Mouse (Mus musculus) embryonic fibroblast, embryonic 13.5 days (primary cell): ENCODE data around the gene Ccdc86. TPM values are rescaled to one million over a fixed set of nuclear protein-coding genes. Genes with fewer than 3 reads are reported as not detected.

Source experiments
- H3K27ac ChIP-seq: 2 replicates; pipeline ENCODE4 v1.5.1; 2012; ENCODE audit warnings: low read length, control low read depth, inconsistent platforms; ENCODE audit not compliant: insufficient read depth
- H3K4me1 ChIP-seq: 2 replicates; pipeline ENCODE4 v1.6.1; 2011; ENCODE audit warnings: low read length; ENCODE audit not compliant: control insufficient read depth, insufficient read depth
- H3K4me3 ChIP-seq: 2 replicates; pipeline ENCODE4 v1.5.1; 2011; ENCODE audit warnings: mild to moderate bottlenecking, control low read depth, low read length; ENCODE audit not compliant: insufficient read depth
- CTCF ChIP-seq: IDR thresholded peaks from 2 replicates; pipeline ENCODE4 v1.5.1; 2011; ENCODE audit warnings: mild to moderate bottlenecking, control low read depth, low read length, moderate library complexity, borderline replicate concordance; ENCODE audit not compliant: insufficient read depth
- POLR2A ChIP-seq: IDR thresholded peaks from 2 replicates; pipeline ENCODE4 v1.6.1; 2011; ENCODE audit warnings: low read depth, mild to moderate bottlenecking, control low read depth, low read length, moderate library complexity
- polyA plus RNA-seq: library from polyadenylated mRNA; stranded (reverse); fragments of >200 nt; gene quantifications from 2 replicates; pipeline ENCODE4 v1.2.4, GENCODE M21; 2011; ENCODE audit warnings: low read depth; ENCODE audit not compliant: missing spikeins, insufficient read length

Gene Ccdc86
- polyA plus RNA-seq, 1 experiment = 13.1 TPM

DNA sequence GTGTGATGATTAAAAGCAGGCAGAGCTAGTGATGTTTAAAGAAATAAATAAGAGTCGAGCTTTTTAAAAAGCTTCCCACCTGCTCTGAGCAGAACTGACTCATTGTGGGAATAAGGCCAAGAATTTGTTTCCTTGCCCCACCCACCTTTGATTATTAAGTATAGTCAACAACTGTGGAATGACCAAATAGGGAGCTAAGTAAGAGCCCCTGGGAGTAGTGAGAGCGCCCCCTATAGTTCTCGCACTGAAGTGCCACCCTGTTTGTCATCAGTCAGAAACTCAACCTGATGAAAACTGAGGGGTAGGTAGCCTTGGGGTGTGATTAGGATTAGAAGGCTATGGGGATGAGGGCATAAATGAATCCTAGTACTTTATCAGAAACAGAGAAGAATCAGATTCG lies 27.3 kb upstream of the Ccdc86 start:
- no peaks in the 10 kb centered on the region for H3K4me1 ChIP-seq
- TF ChIP-seq CTCF = no peak
- TF ChIP-seq POLR2A = no peak
- no peak overlapping the region for H3K4me3 ChIP-seq
- no peak overlapping the region for H3K27ac ChIP-seq

DNA sequence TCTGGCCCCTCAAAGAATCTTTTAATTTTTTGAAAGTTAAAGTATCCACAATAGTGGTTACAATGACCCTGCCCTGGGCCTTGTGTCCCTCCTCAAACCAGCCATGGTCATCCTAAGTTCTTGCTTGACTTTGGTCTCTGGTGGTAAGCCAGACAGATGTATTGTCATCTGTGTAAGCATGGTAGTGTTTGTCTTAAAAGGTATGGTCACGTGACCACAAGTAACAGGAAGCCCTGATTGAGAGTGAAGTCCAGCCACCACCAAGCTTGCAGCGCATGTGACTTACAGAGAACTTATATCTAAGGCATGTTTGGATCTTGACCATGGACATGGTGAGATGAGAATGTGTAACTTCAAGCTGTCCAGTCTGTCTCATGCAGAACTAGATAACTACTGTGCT lies 26.1 kb upstream of the Ccdc86 start:
- Histone ChIP-seq H3K4me3 (no peak overlapping the region), H3K4me1 (no peaks in the 10 kb centered on the region), H3K27ac (no peak overlapping the region)
- no peak for TF ChIP-seq POLR2A
- no peak for TF ChIP-seq CTCF

GRCm38 (mm10) chr19:10974238-10974865 lies 25.3 kb upstream of the Ccdc86 start, which contains the start of gene Ms4a10:
Ms4a10 (minus strand) TSS chr19:10974670.
- Histone ChIP-seq H3K4me3 (no peak within 1 kb of the TSS), H3K4me1 (no peaks in the 10 kb centered on the region), H3K27ac (no peak within 1 kb of the TSS)
- no peak for TF ChIP-seq CTCF
- no peak for TF ChIP-seq POLR2A

DNA sequence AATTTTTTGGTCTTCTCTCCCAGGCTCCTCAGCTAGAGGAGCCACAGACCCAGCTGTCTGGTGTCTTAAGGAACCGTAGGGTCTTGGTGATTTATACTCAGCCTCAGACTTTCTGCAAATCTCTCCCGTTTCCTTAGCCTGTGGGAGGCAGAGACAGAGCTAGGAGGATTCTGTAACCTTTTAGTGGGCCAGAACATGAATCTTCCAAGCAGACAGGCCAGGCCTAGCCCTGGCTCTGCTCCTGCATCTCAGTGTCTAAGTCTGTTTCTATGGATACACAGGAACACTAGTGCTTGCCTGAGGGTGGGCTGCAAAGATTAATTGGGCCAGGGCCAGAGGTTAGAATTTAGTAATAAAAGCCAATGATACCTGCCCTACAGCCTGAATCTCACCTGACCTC lies 24.1 kb upstream of the Ccdc86 start:
- no peaks in the 10 kb centered on the region for H3K4me1 ChIP-seq
- no peak overlapping the region for H3K4me3 ChIP-seq
- TF ChIP-seq POLR2A (no peak), CTCF (no peak)
- no peak overlapping the region for H3K27ac ChIP-seq

DNA sequence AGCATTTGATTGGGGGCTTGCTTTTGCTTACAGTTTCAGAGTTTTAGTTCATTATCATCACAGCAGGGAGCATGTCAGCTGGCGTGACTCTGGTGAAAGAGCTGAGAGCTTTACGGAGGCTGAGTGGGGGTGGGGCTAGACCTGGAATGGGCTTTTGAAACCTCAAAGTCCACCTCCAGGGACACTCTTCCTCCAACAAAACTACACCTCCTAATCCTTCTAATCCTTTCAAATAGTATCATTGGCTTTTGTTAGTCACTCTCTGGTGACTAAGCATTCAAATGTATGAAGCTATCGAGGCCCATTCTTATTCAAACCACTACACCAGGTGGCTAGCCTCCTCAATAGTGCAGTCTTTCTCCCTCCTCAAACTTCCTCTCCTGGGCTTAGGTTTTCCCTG lies 23.6 kb upstream of the Ccdc86 start:
- no peak overlapping the region for H3K4me3 ChIP-seq
- no peaks in the 10 kb centered on the region for H3K4me1 ChIP-seq
- no peak overlapping the region for H3K27ac ChIP-seq
- TF ChIP-seq CTCF (no peak), POLR2A (no peak)

GRCm38 (mm10) chr19:10970457-10970856 lies 21.4 kb upstream of the Ccdc86 start:
- no peak overlapping the region for H3K4me3 ChIP-seq
- no peak overlapping the region for H3K27ac ChIP-seq
- no peaks in the 10 kb centered on the region for H3K4me1 ChIP-seq
- TF ChIP-seq POLR2A (no peak), CTCF (no peak)

DNA sequence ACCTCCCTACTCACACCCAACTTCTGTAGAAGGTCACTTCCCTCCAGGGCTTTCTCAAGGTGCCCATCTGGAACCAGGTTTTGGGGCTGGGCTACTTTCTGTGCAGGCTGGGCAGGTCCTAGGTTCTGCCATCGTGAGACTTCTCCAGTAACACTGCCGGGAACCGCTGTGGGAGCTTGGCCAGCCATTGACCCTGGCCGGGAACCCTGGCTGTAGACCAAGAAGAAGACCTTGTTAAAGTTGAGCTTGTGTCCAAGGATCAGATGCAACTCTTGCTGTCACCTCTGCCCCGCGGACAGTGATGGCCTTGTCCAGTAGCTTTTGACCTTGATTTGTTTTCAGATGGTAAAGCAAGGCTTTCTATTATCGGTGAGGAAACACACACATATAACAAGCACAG lies 19.5 kb upstream of the Ccdc86 start:
- no peaks in the 10 kb centered on the region for H3K4me1 ChIP-seq
- no peak overlapping the region for H3K27ac ChIP-seq
- H3K4me3 ChIP-seq = no peak overlapping the region
- TF ChIP-seq CTCF = no peak
- no peak for TF ChIP-seq POLR2A

DNA sequence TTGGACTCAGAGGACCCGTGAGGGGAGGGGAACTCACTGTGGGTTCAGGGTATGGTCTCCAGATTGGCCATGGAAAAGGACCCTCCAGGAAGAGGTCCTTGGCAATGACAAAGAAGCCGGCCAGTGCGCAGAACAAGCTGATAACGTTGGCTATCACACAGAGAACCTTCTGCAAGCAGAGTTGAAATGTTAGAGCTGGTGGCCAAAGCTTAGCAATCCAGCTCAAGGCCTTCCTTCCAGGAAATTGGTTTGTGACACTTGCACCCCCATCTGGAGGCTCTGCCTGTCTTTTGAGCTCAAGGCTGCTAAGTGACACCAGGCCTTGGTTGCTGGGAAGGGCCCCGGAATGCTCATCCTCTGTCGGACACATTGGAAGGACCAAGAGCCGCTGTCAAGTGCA lies 16.7 kb upstream of the Ccdc86 start:
- Histone ChIP-seq H3K4me1 (no peaks in the 10 kb centered on the region), H3K4me3 (no peak overlapping the region), H3K27ac (no peak overlapping the region)
- TF ChIP-seq POLR2A = no peak
- TF ChIP-seq CTCF = no peak

DNA sequence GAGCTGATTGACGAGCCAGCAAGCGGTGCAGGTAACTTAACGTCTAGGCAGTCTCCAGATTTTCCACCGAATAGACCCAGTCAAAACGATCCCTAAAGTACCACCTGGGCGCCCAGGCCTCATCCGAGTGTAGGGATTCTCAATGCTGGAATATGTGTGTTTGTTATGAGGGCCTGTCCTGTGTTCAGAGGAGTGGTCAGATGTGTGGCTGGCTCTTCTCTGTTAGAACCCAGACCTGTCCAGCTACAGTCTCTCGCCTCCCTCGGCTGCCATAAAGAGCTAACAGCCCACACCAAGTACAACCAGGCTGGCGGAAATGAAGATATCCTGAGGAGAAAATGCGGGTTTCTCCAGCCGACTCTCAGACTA lies 10.9 kb upstream of the Ccdc86 start:
- no peak overlapping the region for H3K27ac ChIP-seq
- H3K4me1 ChIP-seq = no peaks in the 10 kb centered on the region

GRCm38 (mm10) chr19:10959085-10959977 lies 10.3 kb upstream of the Ccdc86 start:
- TF ChIP-seq CTCF (no peak), POLR2A (no peak)
- Histone ChIP-seq H3K27ac (no peak overlapping the region), H3K4me3 (no peak overlapping the region), H3K4me1 (no peaks in the 10 kb centered on the region)

More for the DNA sequence above, 10.9 kb upstream of the Ccdc86 start:
- H3K4me3 ChIP-seq = no peak overlapping the region
- TF ChIP-seq CTCF = no peak
- no peak for TF ChIP-seq POLR2A

GRCm38 (mm10) chr19:10952021-10952939 lies 3.2 kb upstream of the Ccdc86 start:
- TF ChIP-seq CTCF (no peak), POLR2A (no peak)
- Histone ChIP-seq H3K4me1 (peaks cover 5% of the 10 kb centered on the region), H3K27ac (peak overlapping the region; percentile 63), H3K4me3 (no peak overlapping the region)
